Mouse (Mus musculus) hindbrain, embryonic 15.5 days (tissue): ENCODE measurements at regions not wholly inside any gene's neighbourhood (a gene's known extent, or its start where the extent isn't known, plus 50 kb on each side); places are given as distances from the start of the nearest gene placed in this dataset.
"Not testable (repeated sequence)": the region's sequence is repeated elsewhere in the genome, so short reads cannot be mapped to it uniquely, and the experiment has no call there.

Experiments used
- ATAC-seq: fragments of 200-750 bp; cut with Nextera tagmentation; 2 replicates; pipeline ENCODE4 v1.8.0; 2017; ENCODE audit warnings: low read depth, moderate number of reproducible peaks, moderate TSS enrichment; ENCODE audit not compliant: low FRiP score
- H3K27ac ChIP-seq: fragments of 300-500 bp; sonication (generic); replicated peaks from 2 replicates; pipeline ENCODE4 v1.5.1; 2015; ENCODE audit warnings: mild to moderate bottlenecking, inconsistent platforms
- H3K27me3 ChIP-seq: fragments of 300-500 bp; sonication (generic); 2 replicates; pipeline ENCODE4 v1.6.1; 2015; ENCODE audit warnings: control low read depth, inconsistent platforms
- H3K36me3 ChIP-seq: fragments of 300-500 bp; sonication (generic); 2 replicates; pipeline ENCODE4 v1.6.1; 2015; ENCODE audit warnings: control low read depth, inconsistent platforms
- H3K4me1 ChIP-seq: fragments of 300-500 bp; sonication (generic); replicated peaks from 2 replicates; pipeline ENCODE4 v1.6.1; 2015; ENCODE audit warnings: control low read depth, inconsistent platforms
- H3K4me2 ChIP-seq: fragments of 300-500 bp; sonication (generic); 2 replicates; pipeline ENCODE4 v1.6.1; 2015; ENCODE audit warnings: moderate library complexity, mild to moderate bottlenecking, inconsistent platforms
- H3K4me3 ChIP-seq: fragments of 300-500 bp; sonication (generic); 2 replicates; pipeline ENCODE4 v1.5.1; 2015; ENCODE audit warnings: mild to moderate bottlenecking, inconsistent platforms
- H3K9ac ChIP-seq: fragments of 300-500 bp; sonication (generic); 2 replicates; pipeline ENCODE4 v1.6.1; 2015; ENCODE audit warnings: inconsistent platforms
- H3K9me3 ChIP-seq: fragments of 300-500 bp; sonication (generic); 2 replicates; pipeline ENCODE4 v1.6.1; 2016; ENCODE audit warnings: control low read depth, inconsistent platforms
- WGBS: fragments of 180-500 bp; shearing (Covaris S2); methylation state at CpG from one replicate; pipeline ENCODE4 v1.1.7; 2015; 5-methylcytosine and 5-hydroxymethylcytosine counted together

- no peak overlapping the region for H3K9ac ChIP-seq
- H3K4me2 ChIP-seq, result no peak overlapping the region
- no peaks in the 10 kb centered on the region for H3K36me3 ChIP-seq
- H3K4me3 ChIP-seq, result no peak overlapping the region
- H3K27ac ChIP-seq, result no peak overlapping the region
- H3K27me3 ChIP-seq, result no peaks in the 10 kb centered on the region
- H3K9me3 ChIP-seq, result no peaks in the 10 kb centered on the region
- no peak for ATAC-seq
- H3K4me1 ChIP-seq, result no peaks in the 10 kb centered on the region
Measured at GRCm38 (mm10) chr12:92915776-92916175, 1066.8 kb upstream of the Sel1l start.

GRCm38 (mm10) chr12:92915203-92915602, 1066.2 kb upstream of the Sel1l start:
- 94% methylated on average over 1 of the region's 1 CpGs for WGBS
- Histone ChIP-seq H3K9me3 (no peaks in the 10 kb centered on the region), H3K36me3 (no peaks in the 10 kb centered on the region), H3K4me1 (no peaks in the 10 kb centered on the region), H3K27me3 (no peaks in the 10 kb centered on the region), H3K4me3 (no peak overlapping the region), H3K9ac (no peak overlapping the region), H3K4me2 (no peak overlapping the region), H3K27ac (no peak overlapping the region)
- ATAC-seq, result no peak

GRCm38 (mm10) chr12:92904382-92904781, 1055.4 kb upstream of the Sel1l start:
- ATAC-seq, result no peak
- no peaks in the 10 kb centered on the region for H3K36me3 ChIP-seq
- no peak overlapping the region for H3K9ac ChIP-seq

GRCm38 (mm10) chr12:92892315-92892714, 1043.4 kb upstream of the Sel1l start:
- Histone ChIP-seq H3K4me3 (no peak overlapping the region), H3K4me1 (no peaks in the 10 kb centered on the region), H3K9me3 (0 out of 2 replicates have a peak, but pooled peaks cover 6% of the 10 kb centered on the region), H3K36me3 (no peaks in the 10 kb centered on the region), H3K27me3 (no peaks in the 10 kb centered on the region), H3K27ac (no peak overlapping the region), H3K4me2 (no peak overlapping the region), H3K9ac (no peak overlapping the region)
- no peak for ATAC-seq
- 96% methylated on average over 4 of the region's 9 CpGs for WGBS

More at GRCm38 (mm10) chr12:92904382-92904781, 1055.4 kb upstream of the Sel1l start:
- no peaks in the 10 kb centered on the region for H3K9me3 ChIP-seq
- H3K27ac ChIP-seq, result no peak overlapping the region
- H3K4me2 ChIP-seq, result no peak overlapping the region
- H3K4me3 ChIP-seq, result no peak overlapping the region
- H3K27me3 ChIP-seq, result no peaks in the 10 kb centered on the region
- 91% methylated on average over 2 of the region's 2 CpGs for WGBS
- H3K4me1 ChIP-seq, result no peaks in the 10 kb centered on the region

- not testable (repeated sequence) for H3K4me1 ChIP-seq, H3K4me3 ChIP-seq, H3K4me2 ChIP-seq, ATAC-seq, H3K9me3 ChIP-seq, H3K27me3 ChIP-seq, H3K9ac ChIP-seq, H3K36me3 ChIP-seq, H3K27ac ChIP-seq
- WGBS, result no CpG with 5 or more reads among the region's 8 CpGs
Measured at GRCm38 (mm10) chr12:92891663-92892062, 1042.7 kb upstream of the Sel1l start.

- H3K9me3 ChIP-seq, H3K27me3 ChIP-seq, H3K4me2 ChIP-seq, H3K4me3 ChIP-seq, H3K9ac ChIP-seq, H3K27ac ChIP-seq, H3K4me1 ChIP-seq, H3K36me3 ChIP-seq, ATAC-seq: not testable (repeated sequence)
- WGBS, result 97% methylated on average over 7 of the region's 9 CpGs
Measured at GRCm38 (mm10) chr12:92891126-92891525, 1042.2 kb upstream of the Sel1l start.

GRCm38 (mm10) chr12:92887747-92888146, 1038.8 kb upstream of the Sel1l start:
- Histone ChIP-seq H3K27me3 (no peaks in the 10 kb centered on the region), H3K27ac (no peak overlapping the region), H3K36me3 (no peaks in the 10 kb centered on the region), H3K4me2 (no peak overlapping the region), H3K9me3 (0 out of 2 replicates have a peak, but pooled peaks cover 9% of the 10 kb centered on the region), H3K9ac (no peak overlapping the region), H3K4me3 (no peak overlapping the region), H3K4me1 (no peaks in the 10 kb centered on the region)
- no peak for ATAC-seq
- WGBS, result 94% methylated on average over 3 of the region's 3 CpGs

- H3K9ac ChIP-seq, H3K4me3 ChIP-seq, H3K27ac ChIP-seq, H3K27me3 ChIP-seq, H3K36me3 ChIP-seq, ATAC-seq, H3K4me2 ChIP-seq, H3K9me3 ChIP-seq, H3K4me1 ChIP-seq: not testable (repeated sequence)
- WGBS, result 96% methylated on average over 20 of the region's 20 CpGs
Measured at GRCm38 (mm10) chr12:92886394-92887075, 1037.6 kb upstream of the Sel1l start.

GRCm38 (mm10) chr12:92884014-92884413, 1035.1 kb upstream of the Sel1l start:
- H3K9ac ChIP-seq, H3K4me2 ChIP-seq, ATAC-seq, H3K27ac ChIP-seq, H3K4me1 ChIP-seq, H3K27me3 ChIP-seq, H3K4me3 ChIP-seq, H3K36me3 ChIP-seq, H3K9me3 ChIP-seq: not testable (repeated sequence)
- 84% methylated on average over 2 of the region's 2 CpGs for WGBS

- H3K4me1 ChIP-seq, H3K27ac ChIP-seq, ATAC-seq, H3K4me2 ChIP-seq, H3K36me3 ChIP-seq, H3K9ac ChIP-seq, H3K27me3 ChIP-seq, H3K9me3 ChIP-seq, H3K4me3 ChIP-seq: not testable (repeated sequence)
- WGBS, result no CpG with 5 or more reads among the region's 8 CpGs
Measured at GRCm38 (mm10) chr12:92883091-92883490, 1034.1 kb upstream of the Sel1l start.

- not testable (repeated sequence) for H3K4me3 ChIP-seq, H3K36me3 ChIP-seq, H3K9ac ChIP-seq, ATAC-seq, H3K27ac ChIP-seq, H3K27me3 ChIP-seq, H3K4me1 ChIP-seq, H3K4me2 ChIP-seq, H3K9me3 ChIP-seq
- WGBS, result 96% methylated on average over 10 of the region's 11 CpGs
Measured at GRCm38 (mm10) chr12:92882540-92882939, 1033.6 kb upstream of the Sel1l start.

GRCm38 (mm10) chr12:92873602-92874001, 1024.6 kb upstream of the Sel1l start:
- no peak overlapping the region for H3K27ac ChIP-seq
- no peak overlapping the region for H3K4me2 ChIP-seq
- no peak overlapping the region for H3K9ac ChIP-seq
- ATAC-seq, result no peak
- H3K4me3 ChIP-seq, result no peak overlapping the region
- H3K4me1 ChIP-seq, result no peaks in the 10 kb centered on the region
- no peaks in the 10 kb centered on the region for H3K36me3 ChIP-seq
- no peaks in the 10 kb centered on the region for H3K27me3 ChIP-seq
- H3K9me3 ChIP-seq, result no peaks in the 10 kb centered on the region
- 90% methylated on average over 3 of the region's 3 CpGs for WGBS

- no peaks in the 10 kb centered on the region for H3K4me1 ChIP-seq
- H3K4me3 ChIP-seq, result no peak overlapping the region
- no peak overlapping the region for H3K4me2 ChIP-seq
- WGBS, result 89% methylated on average over 3 of the region's 3 CpGs
- no peak overlapping the region for H3K27ac ChIP-seq
- no peaks in the 10 kb centered on the region for H3K36me3 ChIP-seq
- no peak overlapping the region for H3K9ac ChIP-seq
- H3K27me3 ChIP-seq, result no peaks in the 10 kb centered on the region
- H3K9me3 ChIP-seq, result no peaks in the 10 kb centered on the region
- ATAC-seq, result no peak
Measured at GRCm38 (mm10) chr12:92869336-92869735, 1020.4 kb upstream of the Sel1l start.
